Mouse (Mus musculus): ENCODE measurements around the gene Tfap2a.

GRCm38 (mm10) chr13:40676730-40677129, 61.4 kb downstream of the Tfap2a start:
- TF ChIP-seq CTCF (IDR thresholded peaks at IDR 0.05; ENCODE audit: borderline replicate concordance, insufficient read depth, low read length): no peak
- TF ChIP-seq POLR2A (IDR thresholded peaks at IDR 0.05; ENCODE audit: low read depth, low read length): no peak

Measured in embryonic fibroblast, embryonic 13.5 days (primary cell).